Mouse (Mus musculus): ENCODE data around the gene Tcf3. TPM values are rescaled to one million over a fixed set of nuclear protein-coding genes. Genes with fewer than 3 reads are reported as not detected.

Tcf3 gene
- polyA plus RNA-seq, 1 experiment from 2014 or later: 126 TPM

Small RNA genes within 50 kb of the gene (microRNA-seq; reads per million reads assigned to microRNA genes)
- gene Gm22721: not detected

Other genes starting within 250 kb of the Tcf3 start
- 64.5 and 66.2 TPM in 2 replicates for gene Mum1, start 207.2 kb downstream of the Tcf3 start, polyA plus RNA-seq (2015; fragmentation: Nextera tagmentation; extraction: Ambion mirVana)
- gene Ndufs7, start 184.5 kb downstream of the Tcf3 start, polyA plus RNA-seq (2015; fragmentation: Nextera tagmentation; extraction: Ambion mirVana): 321 and 329 TPM in 2 replicates
- 29.3 and 30.2 TPM in 2 replicates for gene Gamt, start 172.6 kb downstream of the Tcf3 start, polyA plus RNA-seq (2015; fragmentation: Nextera tagmentation; extraction: Ambion mirVana)
- gene Dazap1, start 172.2 kb downstream of the Tcf3 start, polyA plus RNA-seq (2015; fragmentation: Nextera tagmentation; extraction: Ambion mirVana): 58.9 and 67.0 TPM in 2 replicates
- 907 and 974 TPM in 2 replicates for gene Rps15, start 141.2 kb downstream of the Tcf3 start, polyA plus RNA-seq (2015; fragmentation: Nextera tagmentation; extraction: Ambion mirVana)
- 0.59 and 1.3 TPM in 2 replicates for gene Apc2, start 137.7 kb downstream of the Tcf3 start, polyA plus RNA-seq (2015; fragmentation: Nextera tagmentation; extraction: Ambion mirVana)
- gene 2310011J03Rik, start 113.1 kb downstream of the Tcf3 start, polyA plus RNA-seq (2015; fragmentation: Nextera tagmentation; extraction: Ambion mirVana): 47.7 and 51.9 TPM in 2 replicates
- gene Pcsk4, start 104.1 kb downstream of the Tcf3 start, polyA plus RNA-seq (2015; fragmentation: Nextera tagmentation; extraction: Ambion mirVana): 3.4 and 4.0 TPM in 2 replicates
- gene Reep6, start 103.7 kb downstream of the Tcf3 start, polyA plus RNA-seq (2015; fragmentation: Nextera tagmentation; extraction: Ambion mirVana): 13.8 and 14.2 TPM in 2 replicates
- gene Adamtsl5, start 85.2 kb downstream of the Tcf3 start, polyA plus RNA-seq (2015; fragmentation: Nextera tagmentation; extraction: Ambion mirVana): 2.5 and 3.4 TPM in 2 replicates
- 0.74 and 1.0 TPM in 2 replicates for gene Plk5, start 77.2 kb downstream of the Tcf3 start, polyA plus RNA-seq (2015; fragmentation: Nextera tagmentation; extraction: Ambion mirVana)
- 7.9 and 9.6 TPM in 2 replicates for gene Mex3d, start 46.0 kb downstream of the Tcf3 start, polyA plus RNA-seq (2015; fragmentation: Nextera tagmentation; extraction: Ambion mirVana)
- 276 and 277 TPM in 2 replicates for gene Mbd3, start 34.1 kb downstream of the Tcf3 start, polyA plus RNA-seq (2015; fragmentation: Nextera tagmentation; extraction: Ambion mirVana)
- gene Uqcr11, start 26.8 kb downstream of the Tcf3 start, polyA plus RNA-seq (2015; fragmentation: Nextera tagmentation; extraction: Ambion mirVana): 628 and 681 TPM in 2 replicates
- gene Onecut3, start 61.2 kb upstream of the Tcf3 start, polyA plus RNA-seq (2015; fragmentation: Nextera tagmentation; extraction: Ambion mirVana): not detected in 2 replicates
- 0.05 and 0.16 TPM in 2 replicates for gene Atp8b3, start 105.5 kb upstream of the Tcf3 start, polyA plus RNA-seq (2015; fragmentation: Nextera tagmentation; extraction: Ambion mirVana)
- gene Rexo1, start 127.9 kb upstream of the Tcf3 start, polyA plus RNA-seq (2015; fragmentation: Nextera tagmentation; extraction: Ambion mirVana): 25.0 and 25.8 TPM in 2 replicates
- 10.1 and 10.2 TPM in 2 replicates for gene Klf16, start 143.7 kb upstream of the Tcf3 start, polyA plus RNA-seq (2015; fragmentation: Nextera tagmentation; extraction: Ambion mirVana)
- 122 and 133 TPM in 2 replicates for gene Abhd17a, start 156.7 kb upstream of the Tcf3 start, polyA plus RNA-seq (2015; fragmentation: Nextera tagmentation; extraction: Ambion mirVana)
- 79.0 and 84.8 TPM in 2 replicates for gene Scamp4, start 169.2 kb upstream of the Tcf3 start, polyA plus RNA-seq (2015; fragmentation: Nextera tagmentation; extraction: Ambion mirVana)
- 9.1 TPM in 2 replicates for gene Adat3, start 169.2 kb upstream of the Tcf3 start, polyA plus RNA-seq (2015; fragmentation: Nextera tagmentation; extraction: Ambion mirVana)
- gene Gm49322, start 172.4 kb upstream of the Tcf3 start, polyA plus RNA-seq (2015; fragmentation: Nextera tagmentation; extraction: Ambion mirVana): 3.2 and 5.1 TPM in 2 replicates
- gene Csnk1g2, start 189.2 kb upstream of the Tcf3 start, polyA plus RNA-seq (2015; fragmentation: Nextera tagmentation; extraction: Ambion mirVana): 142 and 152 TPM in 2 replicates
- 83.0 and 85.2 TPM in 2 replicates for gene Btbd2, start 223.4 kb upstream of the Tcf3 start, polyA plus RNA-seq (2015; fragmentation: Nextera tagmentation; extraction: Ambion mirVana)
- gene Mknk2, start 244.5 kb upstream of the Tcf3 start, polyA plus RNA-seq (2015; fragmentation: Nextera tagmentation; extraction: Ambion mirVana): 99.8 and 104 TPM in 2 replicates